Mouse (Mus musculus) stomach, postnatal 0 days (tissue): ENCODE results near the gene Ndufa12. TPM values are rescaled to one million over a fixed set of nuclear protein-coding genes. Genes with fewer than 3 reads are reported as not detected.

ENCODE experiments used
- ATAC-seq: fragments of 200-750 bp; cut with Nextera tagmentation; 2 replicates; pipeline ENCODE4 v1.8.0; 2017; ENCODE audit not compliant: low FRiP score, low TSS enrichment
- DNase-seq: peaks from one replicate; pipeline ENCODE4 v3.0.0-alpha.2; 2016; ENCODE audit warnings: low spot score
- H3K27ac ChIP-seq: fragments of 300-500 bp; sonication (generic); replicated peaks from 2 replicates; pipeline ENCODE4 v1.5.1; 2014; ENCODE audit warnings: mild to moderate bottlenecking, control low read depth
- H3K27me3 ChIP-seq: fragments of 300-500 bp; sonication (generic); 2 replicates; pipeline ENCODE4 v1.6.1; 2014; ENCODE audit warnings: low read length; ENCODE audit not compliant: control insufficient read depth, insufficient read depth
- H3K36me3 ChIP-seq: fragments of 300-500 bp; sonication (generic); 2 replicates; pipeline ENCODE4 v1.6.1; 2014; ENCODE audit warnings: low read length, mixed read lengths; ENCODE audit not compliant: control insufficient read depth, insufficient read depth
- H3K4me1 ChIP-seq: fragments of 300-500 bp; sonication (generic); replicated peaks from 2 replicates; pipeline ENCODE4 v1.6.1; 2014; ENCODE audit warnings: antibody characterized with exemption; ENCODE audit not compliant: control insufficient read depth, insufficient read depth
- H3K4me2 ChIP-seq: fragments of 300-500 bp; sonication (generic); replicated peaks from 2 replicates; pipeline ENCODE4 v1.6.1; 2014; ENCODE audit warnings: low read depth, mild to moderate bottlenecking, control low read depth, moderate library complexity
- H3K4me3 ChIP-seq: fragments of 300-500 bp; sonication (generic); 2 replicates; pipeline ENCODE4 v1.5.1; 2014; ENCODE audit warnings: low read depth, low read length, control low read depth
- H3K9ac ChIP-seq: fragments of 300-500 bp; sonication (generic); 2 replicates; pipeline ENCODE4 v1.6.1; 2014; ENCODE audit warnings: mild to moderate bottlenecking, low read length, control low read depth, mixed read lengths
- H3K9me3 ChIP-seq: fragments of 300-500 bp; sonication (generic); 2 replicates; pipeline ENCODE4 v1.6.1; 2016; ENCODE audit warnings: low read length; ENCODE audit not compliant: control insufficient read depth
- CTCF ChIP-seq: IDR thresholded peaks from 2 replicates; pipeline ENCODE4 v1.5.1; 2016; ENCODE audit warnings: antibody characterized with exemption, low read depth, mild to moderate bottlenecking, moderate library complexity
- EP300 ChIP-seq: optimal IDR thresholded peaks from 2 replicates; pipeline ENCODE3; 2016; ENCODE audit warnings: antibody characterized with exemption
- WGBS: fragments of 180-500 bp; shearing (Covaris S2); extraction: QIAGEN DNeasy Blood & Tissue Kit; methylation state at CpG from one replicate; pipeline ENCODE4 v1.1.7; 2014; 5-methylcytosine and 5-hydroxymethylcytosine counted together
- polyA plus RNA-seq: library from polyadenylated mRNA; unstranded; fragments of >200 nt; fragmentation: Nextera tagmentation; extraction: Ambion mirVana; gene quantifications from 2 replicates; pipeline ENCODE4 v1.2.1, GENCODE M21; 2015

The Ndufa12 gene
- polyA plus RNA-seq, 1 experiment from 2014 or later = 448 TPM

GRCm38 (mm10) chr10:94161051-94161765 is 37.3 kb upstream of the Ndufa12 start:
- Histone ChIP-seq H3K9me3 (no peaks in the 10 kb centered on the region), H3K4me2 (no peak overlapping the region), H3K9ac (no peak overlapping the region), H3K27ac (no peak overlapping the region), H3K4me3 (no peak overlapping the region), H3K4me1 (no peaks in the 10 kb centered on the region), H3K36me3 (peaks cover 8% of the 10 kb centered on the region), H3K27me3 (no peaks in the 10 kb centered on the region)
- ATAC-seq = no peak
- no peak for DNase-seq
- no peak for TF ChIP-seq CTCF
- TF ChIP-seq EP300 = no peak
- WGBS = 90% methylated on average over 5 of the region's 5 CpGs

- Histone ChIP-seq H3K27me3 (no peaks in the 10 kb centered on the region), H3K9ac (no peak overlapping the region), H3K36me3 (peaks cover 8% of the 10 kb centered on the region), H3K4me1 (no peaks in the 10 kb centered on the region), H3K4me2 (no peak overlapping the region), H3K4me3 (no peak overlapping the region), H3K9me3 (no peaks in the 10 kb centered on the region), H3K27ac (no peak overlapping the region)
- DNase-seq (no peak), ATAC-seq (no peak)
- WGBS = 94% methylated on average over 7 of the region's 7 CpGs
- TF ChIP-seq CTCF = no peak
- no peak for TF ChIP-seq EP300
Observed at GRCm38 (mm10) chr10:94162031-94162430, 36.5 kb upstream of the Ndufa12 start.

DNA sequence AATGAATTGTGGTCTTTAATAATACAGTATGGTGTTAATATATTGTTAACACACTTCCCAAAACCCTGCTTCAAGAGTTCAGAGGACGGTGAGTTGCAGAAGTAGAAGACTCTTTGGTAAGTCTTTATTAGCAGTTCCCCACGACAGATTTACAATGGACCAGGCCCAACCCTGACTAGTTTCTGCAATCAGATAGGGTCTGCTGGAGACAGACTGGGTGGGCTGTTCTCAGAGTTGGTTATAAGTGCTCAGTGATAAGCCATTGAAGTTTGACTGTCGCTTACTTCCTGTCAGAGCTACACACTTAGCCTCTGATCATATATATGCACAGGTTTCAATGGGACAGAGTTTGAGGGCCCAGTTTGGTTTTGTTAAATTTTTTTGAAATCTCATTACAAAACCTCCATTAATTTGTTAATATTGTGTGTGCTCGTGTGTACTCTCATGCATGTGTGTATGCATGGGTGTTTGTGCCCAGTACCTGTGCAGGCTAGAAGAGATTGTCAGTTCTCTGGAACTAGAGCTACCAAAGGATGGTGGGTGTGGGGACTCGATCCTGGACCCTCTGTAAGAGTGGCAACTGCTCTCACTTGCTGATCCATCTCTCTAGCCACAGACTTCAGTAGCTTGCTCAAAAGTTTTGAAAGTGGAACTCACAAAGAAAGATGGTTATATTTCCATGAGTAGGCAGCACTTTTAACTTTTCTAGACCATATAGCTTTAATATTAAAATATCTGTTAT is 34.2 kb upstream of the Ndufa12 start:
- no peak for ATAC-seq
- TF ChIP-seq EP300 (no peak), CTCF (no peak)
- DNase-seq = no peak
- Histone ChIP-seq H3K36me3 (peaks cover 23% of the 10 kb centered on the region), H3K4me2 (no peak overlapping the region), H3K9ac (no peak overlapping the region), H3K4me3 (no peak overlapping the region), H3K9me3 (no peaks in the 10 kb centered on the region), H3K27ac (no peak overlapping the region), H3K27me3 (no peaks in the 10 kb centered on the region), H3K4me1 (no peaks in the 10 kb centered on the region)
- WGBS = 85% methylated on average over 5 of the region's 5 CpGs

DNA sequence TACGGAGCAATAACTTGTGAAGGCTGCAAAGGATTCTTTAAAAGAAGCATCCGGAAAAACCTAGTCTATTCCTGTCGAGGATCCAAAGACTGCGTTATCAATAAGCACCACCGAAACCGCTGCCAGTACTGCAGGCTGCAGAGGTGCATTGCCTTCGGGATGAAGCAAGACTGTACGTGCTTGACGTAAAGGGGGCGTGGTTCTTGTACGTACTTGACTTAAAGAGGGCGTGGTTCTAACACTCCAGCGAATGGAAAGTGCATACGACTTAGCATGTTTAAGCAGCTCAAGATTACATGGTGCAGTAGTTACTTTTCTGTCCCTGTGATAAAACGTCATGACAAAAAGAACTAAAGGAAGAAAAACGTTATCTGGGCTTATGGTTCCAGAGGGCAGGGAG is 33.1 kb upstream of the Ndufa12 start:
- Histone ChIP-seq H3K27ac (no peak overlapping the region), H3K9ac (no peak overlapping the region), H3K4me1 (no peaks in the 10 kb centered on the region), H3K36me3 (peaks cover 30% of the 10 kb centered on the region), H3K4me2 (no peak overlapping the region), H3K9me3 (no peaks in the 10 kb centered on the region), H3K27me3 (no peaks in the 10 kb centered on the region), H3K4me3 (no peak overlapping the region)
- ATAC-seq (0 out of 2 replicates have a peak, but pooled peaks have one; percentile 45), DNase-seq (no peak)
- 76% methylated on average over 16 of the region's 16 CpGs for WGBS
- TF ChIP-seq EP300 (no peak), CTCF (no peak)

GRCm38 (mm10) chr10:94167051-94167750 is 31.3 kb upstream of the Ndufa12 start:
- H3K27ac ChIP-seq = no peak overlapping the region
- H3K36me3 ChIP-seq = peaks cover 32% of the 10 kb centered on the region
- no peak overlapping the region for H3K4me2 ChIP-seq
- no peak overlapping the region for H3K9ac ChIP-seq
- H3K4me3 ChIP-seq = no peak overlapping the region
- no peaks in the 10 kb centered on the region for H3K9me3 ChIP-seq
- H3K4me1 ChIP-seq = no peaks in the 10 kb centered on the region
- no peak for DNase-seq
- H3K27me3 ChIP-seq = no peaks in the 10 kb centered on the region
- TF ChIP-seq EP300 (no peak), CTCF (no peak)
- ATAC-seq = no peak
- WGBS = 89% methylated on average over 11 of the region's 11 CpGs
